Mouse (Mus musculus) layer of hippocampus, adult 9-10 months (tissue): ENCODE measurements around the gene Nfkb2.

Experiments
- DNase-seq: peaks from one replicate; pipeline ENCODE4 v3.0.0; 2022; ENCODE audit warnings: low spot score

The Nfkb2 gene

DNA sequence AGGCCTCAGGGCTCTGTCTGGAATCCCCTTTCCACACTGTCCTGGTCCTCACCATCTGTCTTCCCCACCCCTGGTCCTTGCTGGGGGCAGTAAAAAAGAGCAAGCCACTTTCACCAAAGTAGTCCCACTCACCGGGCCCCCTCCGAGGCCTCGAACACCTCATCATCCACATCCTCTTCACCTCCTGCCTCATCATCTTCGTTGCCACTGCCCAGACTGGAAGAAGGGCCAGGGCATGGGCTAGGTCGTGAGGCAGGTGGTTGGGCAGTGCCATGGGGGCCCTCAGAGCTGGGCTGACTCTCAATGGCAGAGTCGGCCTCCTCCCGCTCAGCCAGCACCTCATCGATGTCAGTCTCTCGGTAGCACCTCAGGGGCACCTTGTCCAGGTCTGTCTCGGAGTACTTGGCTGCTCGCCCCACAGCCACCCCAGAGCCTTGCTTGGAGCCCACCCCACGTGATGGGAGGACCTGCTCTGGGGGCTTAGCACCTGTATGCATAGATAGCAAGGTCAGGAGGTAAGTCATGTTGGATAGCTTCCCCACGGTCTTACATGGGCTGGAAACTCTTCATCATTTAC lies 19.0 kb downstream of the Nfkb2 start:
- DNase-seq = no peak

DNA sequence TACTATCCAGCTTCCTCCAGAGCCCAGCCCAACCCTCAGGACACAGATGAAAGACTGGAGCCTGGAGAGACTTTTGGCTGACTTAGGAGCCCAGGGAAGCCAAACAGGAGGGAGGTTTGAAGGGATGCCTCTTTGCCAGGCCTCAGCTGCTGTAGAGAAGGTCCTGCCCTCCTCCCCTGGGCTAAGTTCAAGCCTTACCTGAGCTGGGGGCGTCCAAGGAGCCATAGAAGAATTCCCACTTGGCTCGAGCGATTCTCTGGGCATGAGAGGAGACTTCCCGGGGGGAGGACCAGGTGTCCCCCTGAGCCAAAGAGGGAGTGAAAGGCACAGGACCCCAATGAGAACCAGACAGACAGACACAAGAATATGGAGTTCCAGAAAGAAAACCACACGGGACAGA lies 19.6 kb downstream of the Nfkb2 start:
- DNase-seq = no peak

DNA sequence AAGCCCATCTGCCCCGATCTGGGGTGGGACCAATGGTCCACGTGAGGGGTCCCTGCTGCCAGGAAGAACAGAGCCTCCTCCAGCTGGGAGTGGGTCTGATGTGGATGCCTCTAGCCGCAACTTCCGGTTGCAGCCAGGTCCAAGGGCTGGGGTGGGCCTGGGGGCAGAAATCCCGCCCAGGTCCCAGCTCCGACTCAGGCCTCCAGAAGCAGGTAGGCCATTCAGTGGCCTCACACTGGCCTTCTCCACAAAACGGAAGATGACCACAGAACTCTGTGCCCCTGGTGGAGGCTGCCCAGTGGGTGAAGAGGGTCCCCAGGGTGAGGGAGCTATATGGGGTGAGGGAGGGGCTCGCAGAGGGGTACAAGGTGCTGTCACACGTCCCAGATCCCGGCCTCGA lies 20.2 kb downstream of the Nfkb2 start:
- DNase-seq = no peak

DNA sequence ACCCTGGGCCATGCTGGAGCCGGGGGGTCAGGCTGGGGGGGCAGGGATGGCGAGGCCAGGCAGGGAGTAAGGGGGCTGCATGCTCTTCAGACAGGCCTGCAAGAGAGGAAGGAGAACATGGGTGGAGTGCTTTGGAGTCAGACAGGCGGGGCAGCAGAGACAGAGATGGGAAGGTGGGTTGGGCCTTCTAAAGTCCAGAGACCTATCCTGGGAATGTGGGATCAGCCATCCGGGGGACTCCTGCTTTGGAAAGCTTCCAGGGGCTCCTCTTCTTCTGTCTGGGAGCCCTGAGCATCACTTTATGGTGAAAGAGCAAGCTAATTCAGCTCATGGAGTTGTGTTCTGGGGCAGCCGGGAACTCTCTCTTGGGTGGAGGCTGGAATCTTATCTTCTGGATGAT lies 20.8 kb downstream of the Nfkb2 start:
- no peak for DNase-seq

DNA sequence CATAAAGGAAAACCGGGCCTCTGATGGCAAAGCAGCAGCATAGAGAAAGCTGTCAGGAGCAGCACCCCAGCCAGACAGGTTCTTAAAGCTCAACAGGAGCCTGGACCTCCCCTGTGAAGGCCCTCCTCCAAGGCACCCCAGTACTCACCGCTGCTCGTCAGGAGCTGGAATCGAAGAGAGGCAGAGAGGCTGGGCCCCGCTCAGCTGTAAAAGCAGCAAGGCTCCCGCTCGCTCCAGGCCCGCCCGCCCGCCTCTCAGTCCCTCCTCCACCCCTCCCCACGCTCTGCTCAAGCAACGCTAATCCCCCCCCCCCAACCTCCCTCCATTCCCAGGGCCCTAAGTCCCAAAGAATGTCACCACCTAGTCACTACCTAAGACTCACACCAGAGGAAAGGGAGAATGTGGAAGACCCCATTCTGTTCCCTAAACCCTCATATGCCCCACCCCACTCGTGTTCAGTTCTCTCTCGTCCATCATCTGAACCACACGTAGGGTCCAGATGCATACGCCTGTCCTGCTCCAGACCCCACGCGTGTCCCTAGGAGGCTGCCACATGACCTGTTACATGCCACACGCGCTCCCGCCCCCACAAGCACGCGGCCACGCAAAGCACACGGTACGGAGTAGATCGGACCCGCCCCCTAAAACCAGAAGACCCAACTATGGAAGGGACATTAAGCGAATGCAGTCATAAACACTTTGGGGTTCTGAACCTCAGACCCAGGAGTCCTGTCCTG lies 22.1 kb downstream of the Nfkb2 start:
- no peak for DNase-seq

DNA sequence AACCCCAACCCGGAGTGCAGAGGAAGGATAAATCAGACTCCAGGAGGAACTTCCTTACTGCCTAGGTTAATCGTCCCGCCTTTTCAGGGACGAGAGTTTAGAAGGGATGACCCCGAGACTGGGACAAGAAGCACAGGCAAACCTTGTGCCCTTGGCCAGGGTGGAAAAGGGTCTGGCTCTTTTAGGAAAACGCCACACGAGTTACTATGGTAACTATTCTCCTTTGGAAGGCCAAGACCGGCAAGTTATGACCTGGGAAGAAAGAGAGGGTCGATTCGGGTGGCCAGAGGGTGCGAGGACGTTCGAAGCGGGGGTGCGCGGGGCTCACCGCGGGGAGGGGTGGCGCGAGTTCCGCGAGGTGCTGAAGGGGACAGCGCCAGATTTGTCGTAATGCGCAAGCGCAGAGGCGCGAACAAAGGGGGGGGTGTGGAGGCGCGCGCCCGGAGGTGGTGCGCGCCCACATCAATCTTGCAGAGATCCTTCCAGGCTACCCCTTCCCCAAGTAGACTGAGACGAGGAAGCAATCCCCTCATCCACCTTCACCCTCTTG lies 22.7 kb downstream of the Nfkb2 start, which contains the start of gene Psd:
Gene Psd, minus strand, starts transcription at position 401 of the 550 bp plus-strand sequence.
- no peak for DNase-seq

DNA sequence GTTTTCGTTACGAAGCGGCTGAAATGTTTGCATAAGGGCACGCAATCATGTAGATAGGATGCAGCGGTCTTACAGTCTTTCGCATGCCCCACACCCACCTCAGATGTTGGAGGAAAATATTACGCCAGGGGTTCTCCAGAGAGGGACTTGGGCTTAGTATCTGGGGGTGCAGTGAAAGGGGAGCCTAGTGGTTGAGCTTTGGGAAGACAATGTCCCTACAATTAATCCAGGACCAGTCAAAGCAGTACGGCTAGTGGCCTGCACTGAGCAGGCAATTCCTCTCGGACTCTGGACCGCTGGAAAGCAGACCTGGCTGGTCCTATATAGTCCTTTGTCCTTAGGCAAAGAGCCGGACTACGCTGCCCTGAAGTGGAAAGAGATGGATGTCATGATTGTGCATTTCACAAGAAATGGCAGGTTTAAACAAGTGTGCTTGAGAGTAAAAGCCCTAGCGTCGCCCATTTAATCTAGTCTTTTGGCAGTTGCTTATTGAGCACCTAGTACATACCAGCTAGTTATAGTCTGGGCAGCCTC lies 23.5 kb downstream of the Nfkb2 start:
- DNase-seq = no peak

DNA sequence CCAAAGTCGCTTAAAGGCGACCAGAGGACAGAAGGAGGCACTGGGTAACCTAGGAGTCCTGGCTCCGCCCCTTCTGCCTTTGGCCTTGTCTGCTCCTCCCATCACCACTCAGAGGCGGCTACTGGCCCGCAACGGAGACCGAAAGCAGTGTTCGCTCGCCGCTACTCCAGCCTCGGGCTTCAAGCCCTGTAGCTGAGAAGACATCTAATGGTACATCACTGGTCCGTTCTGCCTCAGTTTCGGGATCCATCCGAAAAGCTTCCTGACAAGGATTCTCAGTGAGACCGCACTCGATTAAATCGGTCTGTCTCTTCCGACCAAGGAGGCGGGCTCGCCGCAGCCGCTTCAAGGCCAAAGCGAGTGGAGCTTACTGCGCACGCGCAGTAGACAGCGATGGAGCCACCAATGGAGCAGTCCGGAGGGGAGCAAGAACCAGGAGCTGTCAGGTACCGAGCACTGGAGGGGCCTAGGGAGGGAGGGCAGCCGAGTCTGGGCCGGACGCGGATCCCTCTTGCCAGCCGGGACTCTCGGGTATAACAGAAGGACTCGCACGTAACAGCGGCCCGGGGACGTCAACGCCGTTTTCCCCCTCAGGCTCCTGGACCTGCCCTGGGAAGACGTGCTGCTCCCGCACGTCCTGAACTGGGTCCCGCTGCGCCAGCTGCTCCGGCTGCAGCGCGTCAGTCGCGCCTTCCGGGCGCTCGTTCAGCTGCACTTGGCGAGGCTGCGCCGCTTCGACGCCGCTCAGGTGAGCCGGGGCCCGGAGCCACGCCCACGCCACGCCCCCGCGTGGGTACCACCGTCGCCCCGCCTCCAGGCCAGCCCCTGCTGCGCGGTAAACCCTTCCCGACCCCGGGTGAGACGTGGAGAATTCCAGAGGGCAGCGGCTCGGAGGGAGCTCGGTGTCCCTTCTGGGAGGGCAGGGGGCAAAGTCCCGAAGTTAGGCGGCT lies 24.2 kb downstream of the Nfkb2 start, which contains the start of gene Fbxl15:
Gene Fbxl15, plus strand, starts transcription at position 104 of the 950 bp plus-strand sequence.
- DNase-seq = peak; percentile 87

DNA sequence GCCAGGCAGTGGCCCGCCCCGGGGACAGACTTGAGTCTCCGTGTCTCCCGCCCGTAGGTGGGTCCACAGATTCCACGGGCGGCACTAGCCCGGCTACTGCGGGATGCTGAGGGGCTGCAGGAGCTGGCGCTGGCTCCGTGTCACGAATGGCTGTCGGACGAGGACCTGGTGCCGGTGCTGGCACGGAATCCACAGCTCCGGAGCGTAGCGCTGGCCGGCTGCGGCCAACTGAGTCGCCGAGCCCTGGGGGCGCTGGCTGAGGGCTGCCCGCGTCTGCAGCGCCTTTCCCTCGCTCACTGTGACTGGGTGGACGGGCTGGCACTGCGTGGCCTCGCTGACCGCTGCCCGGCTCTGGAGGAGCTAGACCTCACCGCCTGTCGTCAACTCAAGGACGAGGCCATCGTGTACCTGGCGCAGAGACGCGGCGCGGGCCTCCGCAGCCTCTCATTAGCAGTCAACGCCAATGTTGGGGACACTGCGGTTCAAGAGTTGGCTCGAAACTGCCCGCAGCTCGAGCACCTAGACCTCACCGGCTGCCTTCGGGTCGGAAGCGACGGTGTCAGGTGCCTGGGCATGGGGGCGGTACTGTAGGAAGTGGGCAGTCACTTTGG lies 25.0 kb downstream of the Nfkb2 start:
- DNase-seq = no peak

DNA sequence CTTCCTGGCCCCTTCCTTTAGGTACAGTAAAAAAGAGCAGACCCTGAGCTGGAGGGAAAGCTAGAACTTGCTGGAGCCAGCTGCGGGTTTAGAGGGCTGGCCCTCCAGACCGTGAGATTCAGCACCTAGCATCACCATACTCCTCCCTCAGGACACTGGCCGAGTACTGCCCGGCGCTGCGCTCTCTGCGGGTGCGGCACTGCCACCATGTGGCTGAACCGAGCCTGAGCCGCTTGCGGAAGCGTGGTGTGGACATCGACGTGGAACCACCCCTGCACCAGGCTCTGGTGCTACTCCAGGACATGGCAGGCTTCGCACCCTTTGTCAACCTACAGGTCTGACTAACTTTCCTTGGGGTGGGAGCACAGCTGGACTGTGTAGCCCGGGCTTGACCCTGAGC lies 25.8 kb downstream of the Nfkb2 start:
- DNase-seq = no peak

DNA sequence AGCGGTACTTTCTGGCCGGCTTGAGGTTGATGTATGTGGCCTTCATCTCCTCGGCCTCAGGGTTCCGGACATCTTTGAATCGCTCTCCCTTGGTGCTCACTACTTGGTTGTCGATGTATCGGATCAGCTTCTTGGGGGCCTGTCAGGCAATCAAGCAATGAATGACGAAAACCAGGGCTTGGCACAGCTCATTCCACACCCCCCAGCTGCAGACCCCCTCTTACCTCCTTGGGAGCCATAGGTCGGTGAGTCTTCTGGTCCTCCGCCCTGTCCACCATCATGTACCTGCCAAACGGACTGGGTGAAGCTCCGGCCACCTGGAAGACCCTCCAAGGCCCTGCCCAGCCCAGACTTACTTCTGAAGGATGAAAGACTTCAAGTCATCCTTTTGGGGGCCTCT lies 26.6 kb downstream of the Nfkb2 start:
- DNase-seq = no peak

DNA sequence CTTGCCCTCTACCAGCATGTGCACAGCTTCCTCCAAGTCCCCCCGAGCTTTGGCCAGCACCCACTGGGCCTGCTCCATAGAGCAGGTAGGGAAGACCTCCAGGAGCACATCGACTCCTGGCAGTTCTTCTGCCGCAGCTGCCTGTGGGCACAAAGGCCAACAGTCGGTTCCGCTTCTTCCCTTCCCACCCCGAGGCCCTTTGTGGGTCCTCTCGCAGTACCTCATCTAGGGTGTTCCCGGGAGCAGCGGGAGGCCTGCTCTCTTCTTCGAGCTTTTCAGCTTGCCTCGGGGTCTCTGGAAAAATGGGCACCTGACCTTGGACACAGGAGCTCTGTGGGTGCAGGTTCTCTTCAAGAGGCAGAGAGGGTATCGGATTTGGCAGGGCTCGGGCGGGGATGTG lies 27.2 kb downstream of the Nfkb2 start:
- no peak for DNase-seq

DNA sequence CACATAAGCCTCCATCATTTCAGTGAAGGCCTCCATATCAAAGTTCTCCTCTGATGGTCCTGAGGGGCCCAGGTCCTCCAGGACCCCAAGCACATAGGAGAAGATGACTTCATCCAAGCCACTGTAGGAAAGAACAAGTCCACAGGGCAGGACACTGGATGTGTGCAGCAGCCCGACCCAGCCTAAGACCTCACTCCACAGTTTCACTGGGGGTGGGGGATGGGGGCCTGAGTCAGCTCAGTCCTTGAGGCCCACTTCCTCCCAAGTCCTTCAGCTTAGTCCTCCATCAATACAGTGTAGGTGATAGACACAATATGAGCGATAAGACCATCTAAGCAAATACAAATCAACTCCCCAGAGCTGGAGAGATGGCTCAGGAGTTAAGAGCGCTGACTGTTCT lies 27.8 kb downstream of the Nfkb2 start:
- no peak for DNase-seq

DNA sequence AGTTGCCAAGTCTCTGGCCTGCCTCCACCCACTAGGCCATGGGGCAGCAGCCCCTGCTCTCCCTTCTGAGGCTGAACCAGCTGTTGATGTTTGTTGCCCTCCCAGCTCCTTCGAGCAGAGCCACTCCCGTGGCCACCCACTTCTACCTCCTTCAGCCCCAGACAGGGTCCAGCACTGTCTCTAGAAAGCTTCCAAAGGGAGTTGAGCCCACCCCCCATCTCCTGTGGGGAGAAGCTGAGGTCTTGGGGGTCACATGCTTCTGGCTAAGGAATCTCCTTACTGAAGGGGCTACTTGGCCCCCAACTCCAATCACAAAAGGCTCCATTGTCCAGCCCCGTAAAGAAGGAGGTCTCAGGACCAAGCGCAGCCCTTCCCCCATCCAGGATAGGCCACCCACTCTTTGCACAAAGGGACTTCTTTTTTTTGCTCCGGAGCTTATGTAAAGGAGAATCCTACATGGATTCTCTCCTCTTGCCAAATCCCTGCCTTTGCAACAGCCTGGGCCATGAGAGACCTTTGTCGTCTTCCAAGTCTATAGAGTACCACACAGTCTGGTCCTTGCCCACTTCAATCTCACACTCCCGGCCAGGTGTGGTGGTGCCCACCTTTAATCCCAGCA lies 28.7 kb downstream of the Nfkb2 start:
- DNase-seq = no peak

DNA sequence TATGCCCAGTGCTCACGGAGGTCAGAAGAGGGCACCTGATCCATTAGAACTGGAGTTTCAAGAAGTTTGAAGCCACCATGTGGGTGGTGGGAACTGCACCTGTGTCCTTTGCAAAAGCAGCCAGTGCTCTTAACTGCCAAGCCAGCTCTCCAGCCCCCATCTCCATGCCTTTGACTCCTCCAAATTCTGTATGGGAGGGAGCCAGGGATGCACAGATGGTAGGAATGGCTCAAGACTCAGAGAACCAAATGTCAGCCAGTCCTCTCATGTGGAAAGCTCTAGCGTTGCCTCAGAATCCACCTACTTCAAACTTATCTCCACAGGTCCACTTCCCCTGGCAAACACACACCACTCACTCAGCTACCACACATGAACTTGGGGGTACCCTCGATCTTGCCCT lies 29.8 kb downstream of the Nfkb2 start:
- DNase-seq = no peak

DNA sequence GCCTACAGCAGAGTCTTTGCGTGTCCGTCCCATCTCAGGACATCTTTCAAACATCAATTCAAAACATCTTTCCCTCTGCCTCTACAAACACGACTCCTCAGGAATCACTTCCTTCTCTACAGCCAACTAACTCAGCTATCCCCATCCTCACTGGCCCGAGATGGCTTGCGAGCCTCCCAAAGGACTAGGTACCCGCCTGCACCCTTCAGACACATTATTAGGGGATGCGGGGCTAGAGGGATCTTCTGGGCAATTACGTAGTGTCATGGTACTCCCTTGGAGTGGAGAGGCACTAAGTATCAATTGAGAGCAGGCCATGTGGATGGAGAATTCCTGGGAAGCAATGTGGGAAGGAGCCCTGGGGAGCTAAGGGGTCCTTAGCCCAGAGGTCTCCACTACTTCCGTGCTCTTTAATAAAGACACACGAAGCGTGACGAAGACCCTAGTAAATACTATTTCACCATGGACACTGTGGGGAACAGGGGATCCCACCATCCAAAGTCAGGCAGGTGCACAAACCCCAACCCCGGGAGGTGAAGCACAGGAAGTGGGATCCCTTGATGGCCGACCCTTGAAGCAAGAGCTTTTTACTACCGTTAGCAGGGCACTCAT lies 33.7 kb downstream of the Nfkb2 start:
- no peak for DNase-seq

DNA sequence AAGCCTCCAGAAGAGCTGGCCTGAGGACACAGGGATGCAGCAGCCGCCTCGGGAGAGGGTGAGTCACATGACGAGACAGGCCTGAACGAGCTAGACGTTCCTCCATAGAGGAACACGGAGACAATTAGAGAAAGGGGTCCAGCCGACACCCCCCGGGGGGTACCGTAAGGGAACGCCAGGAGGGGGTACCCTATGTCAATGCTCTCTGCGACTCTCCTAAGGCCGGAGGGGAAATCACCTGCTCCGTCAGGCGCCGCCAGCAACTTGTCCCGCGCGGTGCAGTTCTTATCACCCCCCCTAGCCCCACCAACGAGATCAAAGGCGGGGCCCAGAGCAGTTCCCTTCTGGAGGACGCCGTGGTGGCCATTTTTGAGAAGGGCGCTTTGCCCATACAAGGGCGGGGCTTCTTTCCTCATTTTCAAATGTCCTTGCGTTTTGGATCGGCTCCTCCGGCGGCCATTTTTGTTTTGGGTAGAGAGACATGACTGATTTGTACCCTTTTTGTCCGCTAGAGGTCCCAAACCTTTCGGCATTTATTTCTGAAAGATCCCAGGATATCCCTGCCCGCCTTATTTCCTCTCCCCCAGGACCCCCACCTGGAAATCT lies 34.3 kb downstream of the Nfkb2 start, which contains the start of gene Cuedc2:
Gene Cuedc2, minus strand, starts transcription at position 372 of the 606 bp plus-strand sequence.
- peak; percentile 98 for DNase-seq

DNA sequence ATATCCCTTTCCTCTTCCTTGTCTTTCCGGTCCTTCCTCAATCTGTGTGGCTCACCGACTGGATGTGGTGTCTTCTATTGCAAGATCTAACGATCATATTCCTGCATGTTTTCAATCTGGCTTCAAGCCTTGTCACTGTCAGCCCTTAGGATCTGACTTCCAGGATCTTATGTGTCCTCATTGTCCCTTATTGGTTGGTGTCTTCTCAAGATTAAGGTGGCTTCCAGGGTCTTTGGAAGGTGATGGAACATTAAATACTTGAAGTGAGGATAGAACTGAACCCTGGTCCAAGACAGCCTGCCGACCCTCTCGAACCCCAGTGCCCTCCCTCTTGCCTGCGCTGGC lies 34.8 kb downstream of the Nfkb2 start:
- DNase-seq = no peak

DNA sequence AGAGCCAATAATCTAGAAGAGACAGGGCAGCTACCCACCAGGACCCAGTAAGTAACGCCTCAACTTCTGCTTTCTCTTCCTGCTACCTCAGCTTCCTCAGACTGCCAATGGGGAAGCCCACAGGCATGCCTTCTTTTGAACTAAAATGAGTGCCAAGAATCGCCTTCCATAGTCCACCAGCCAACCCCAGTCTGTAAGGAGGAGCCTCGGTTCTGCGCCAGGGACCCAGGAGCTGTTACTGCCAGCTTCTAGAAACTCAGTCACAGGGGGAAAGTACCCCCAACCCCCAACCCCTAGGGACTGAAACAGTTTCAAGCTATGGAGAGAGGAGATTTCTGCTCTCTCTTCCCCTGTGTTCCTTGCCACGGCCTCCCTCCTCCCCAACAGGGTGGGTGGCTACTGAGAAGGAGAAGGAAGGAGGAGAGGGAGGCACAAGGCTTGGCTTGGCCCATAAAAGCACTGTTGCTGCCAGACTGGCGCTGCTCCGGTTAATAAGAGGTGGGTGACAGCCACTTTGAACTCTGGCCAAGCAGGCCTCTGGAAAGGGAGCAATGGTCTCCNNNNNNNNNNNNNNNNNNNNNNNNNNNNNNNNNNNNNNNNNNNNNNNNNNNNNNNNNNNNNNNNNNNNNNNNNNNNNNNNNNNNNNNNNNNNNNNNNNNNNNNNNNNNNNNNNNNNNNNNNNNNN lies 35.3 kb downstream of the Nfkb2 start:
- no peak for DNase-seq
